Mouse (Mus musculus): ENCODE results near the gene Ckmt1. TPM values are rescaled to one million over a fixed set of nuclear protein-coding genes. Genes with fewer than 3 reads are reported as not detected.
A peak's percentile ranks its signal among the peaks of the same experiment; 100 is the strongest.
"Not testable (repeated sequence)": the region's sequence is repeated elsewhere in the genome, so short reads cannot be mapped to it uniquely, and the experiment has no call there.

The Ckmt1 gene
- polyA plus RNA-seq, 1 experiment: 55.0 TPM

DNA sequence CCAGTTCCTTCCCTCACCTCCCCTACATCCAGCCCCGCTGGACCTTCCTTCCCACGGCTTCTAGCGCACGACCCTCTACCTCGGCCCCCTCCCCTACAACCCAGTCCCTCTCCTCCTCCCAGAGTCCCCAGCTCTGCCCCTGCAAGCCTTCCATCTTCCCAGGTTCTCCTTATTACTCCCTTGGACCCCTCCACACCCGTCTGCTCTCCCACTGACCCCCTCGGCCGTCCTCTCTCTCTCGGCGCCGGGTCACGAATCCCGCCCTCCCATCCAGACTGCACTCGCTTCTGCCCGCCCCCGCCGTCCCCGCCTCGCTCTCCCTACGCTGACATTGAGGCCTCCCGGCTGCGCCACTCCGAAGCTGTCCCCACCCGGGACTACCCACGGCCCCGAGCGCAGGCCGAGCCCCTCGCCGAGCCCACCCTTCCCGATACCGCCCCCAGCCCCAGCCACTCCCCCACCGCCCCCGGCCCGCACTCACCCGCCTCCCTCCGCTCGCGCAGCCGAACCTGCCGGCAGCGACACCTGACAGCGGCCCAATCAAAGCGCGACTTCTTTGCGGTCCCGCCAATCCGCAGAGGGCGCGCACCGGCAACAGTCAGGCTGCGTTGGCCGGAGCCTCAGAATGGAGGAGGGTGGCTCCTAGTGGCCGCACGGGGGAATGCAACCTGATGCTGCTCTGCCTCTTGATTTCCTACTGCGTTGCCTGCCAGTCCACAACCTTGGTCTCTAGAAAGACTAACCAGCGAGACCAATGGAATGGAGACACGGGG lies 2.5 kb upstream of the Ckmt1 start, which contains the start of gene Ppip5k1:
Gene Ppip5k1 (minus strand): TSS at position 577 of the 773 bp plus-strand sequence.
- H3K4me1 ChIP-seq (ENCODE audit: control insufficient read depth, insufficient read depth, low read length): peaks cover 6% of the 10 kb centered on the region; the same call in 1 of the 2 replicates
- peak within 1 kb of the TSS; percentile 84 for H3K4me3 ChIP-seq (replicated peaks; ENCODE audit: extremely low read depth, low read depth, low read length)
- under 1% methylated on average over 58 of the region's 58 CpGs for WGBS
- TF ChIP-seq CTCF (IDR thresholded peaks at IDR 0.05; ENCODE audit: insufficient read depth, low read length) (peak; percentile 83), POLR2A (IDR thresholded peaks at IDR 0.05; ENCODE audit: borderline replicate concordance, extremely low read depth, low read depth, low read length) (no peak; the same call in 1 of the 2 replicates)
- DNase-seq: peak; percentile 95

DNA sequence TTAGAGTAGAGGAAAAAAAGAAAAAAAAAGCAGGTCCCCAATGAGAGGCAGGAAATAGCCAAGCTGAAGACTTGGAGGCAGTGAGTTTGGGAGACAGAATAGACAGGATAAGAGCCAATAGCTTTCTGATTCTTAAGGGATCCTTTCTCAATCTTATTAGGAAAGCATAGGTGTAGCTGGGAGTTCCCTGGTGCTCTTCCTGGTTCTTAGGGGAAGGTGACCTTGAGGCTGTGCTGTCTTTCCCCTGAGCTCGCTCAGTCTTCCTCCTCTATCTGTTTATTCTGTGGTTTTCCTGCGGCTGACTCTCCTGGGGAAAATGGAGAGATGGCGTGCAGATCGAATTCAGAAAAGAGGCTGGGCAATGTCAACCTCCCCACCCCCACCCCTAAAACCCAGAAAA lies 447 bp downstream of the Ckmt1 start:
- peaks cover 6% of the 10 kb centered on the region; the same call in 1 of the 2 replicates for H3K4me1 ChIP-seq (ENCODE audit: control insufficient read depth, insufficient read depth, low read length)
- H3K4me3 ChIP-seq (replicated peaks; ENCODE audit: extremely low read depth, low read depth, low read length): no peak overlapping the region
- TF ChIP-seq CTCF (IDR thresholded peaks at IDR 0.05; ENCODE audit: insufficient read depth, low read length) (no peak), POLR2A (IDR thresholded peaks at IDR 0.05; ENCODE audit: borderline replicate concordance, extremely low read depth, low read depth, low read length) (no peak)
- DNase-seq: no peak
- WGBS: 2% methylated on average over 4 of the region's 4 CpGs

DNA sequence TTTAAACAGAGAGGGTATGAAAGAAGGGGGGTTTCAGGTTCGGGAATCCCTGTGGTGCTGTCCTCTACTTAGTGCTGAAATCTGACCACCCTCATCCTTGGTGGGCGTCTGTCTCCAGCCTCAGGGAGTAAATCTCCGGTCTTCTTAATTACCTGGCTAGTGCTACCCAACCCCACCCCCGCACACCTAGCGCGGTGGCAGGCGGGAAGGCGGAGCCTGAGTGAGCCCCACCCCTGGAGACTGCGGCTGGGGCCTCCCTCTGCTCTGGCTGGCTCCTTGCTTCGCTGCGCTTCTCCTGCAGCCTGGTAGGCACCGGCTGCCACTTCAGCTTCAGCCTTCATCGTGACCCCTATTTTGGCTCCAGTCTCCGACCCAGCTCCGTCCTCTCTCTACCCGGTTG lies 867 bp downstream of the Ckmt1 start:
- H3K4me3 ChIP-seq (replicated peaks; ENCODE audit: extremely low read depth, low read depth, low read length): peak overlapping the region; percentile 39
- DNase-seq: peak; percentile 68
- under 1% methylated on average over 16 of the region's 16 CpGs for WGBS
- TF ChIP-seq POLR2A (IDR thresholded peaks at IDR 0.05; ENCODE audit: borderline replicate concordance, extremely low read depth, low read depth, low read length): no peak
- no peak for TF ChIP-seq CTCF (IDR thresholded peaks at IDR 0.05; ENCODE audit: insufficient read depth, low read length)
- peaks cover 6% of the 10 kb centered on the region; the same call in 1 of the 2 replicates for H3K4me1 ChIP-seq (ENCODE audit: control insufficient read depth, insufficient read depth, low read length)

DNA sequence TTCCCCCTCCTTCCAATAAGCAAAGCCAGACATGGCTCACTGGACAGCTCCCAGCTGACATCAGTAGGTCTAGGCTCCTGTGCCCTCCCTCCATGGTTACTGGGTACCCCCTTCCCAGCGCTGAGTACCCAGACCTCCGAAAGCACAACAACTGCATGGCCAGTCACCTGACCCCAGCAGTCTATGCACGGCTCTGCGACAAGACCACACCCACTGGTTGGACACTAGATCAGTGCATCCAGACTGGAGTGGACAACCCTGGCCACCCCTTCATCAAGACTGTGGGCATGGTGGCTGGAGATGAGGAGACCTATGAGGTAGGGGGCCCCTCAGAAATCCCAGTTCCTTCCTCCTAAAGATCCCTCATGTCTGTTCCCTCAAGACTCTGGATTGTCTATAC lies 1.9 kb downstream of the Ckmt1 start:
- Histone ChIP-seq H3K4me1 (ENCODE audit: control insufficient read depth, insufficient read depth, low read length) (peaks cover 2% of the 10 kb centered on the region; the same call in 1 of the 2 replicates), H3K4me3 (replicated peaks; ENCODE audit: extremely low read depth, low read depth, low read length) (no peak overlapping the region)
- WGBS: 53% methylated on average over 4 of the region's 4 CpGs
- no peak for DNase-seq
- TF ChIP-seq POLR2A (IDR thresholded peaks at IDR 0.05; ENCODE audit: borderline replicate concordance, extremely low read depth, low read depth, low read length): no peak
- TF ChIP-seq CTCF (IDR thresholded peaks at IDR 0.05; ENCODE audit: insufficient read depth, low read length): no peak

GRCm38 (mm10) chr2:121363656-121364055 lies 6.1 kb downstream of the Ckmt1 start:
- TF ChIP-seq CTCF (IDR thresholded peaks at IDR 0.05; ENCODE audit: insufficient read depth, low read length) (no peak), POLR2A (IDR thresholded peaks at IDR 0.05; ENCODE audit: borderline replicate concordance, extremely low read depth, low read depth, low read length) (no peak)
- no peak for DNase-seq
- WGBS: 87% methylated on average over 3 of the region's 3 CpGs
- H3K4me3 ChIP-seq (replicated peaks; ENCODE audit: extremely low read depth, low read depth, low read length): no peak overlapping the region
- no peaks in the 10 kb centered on the region for H3K4me1 ChIP-seq (ENCODE audit: control insufficient read depth, insufficient read depth, low read length)

DNA sequence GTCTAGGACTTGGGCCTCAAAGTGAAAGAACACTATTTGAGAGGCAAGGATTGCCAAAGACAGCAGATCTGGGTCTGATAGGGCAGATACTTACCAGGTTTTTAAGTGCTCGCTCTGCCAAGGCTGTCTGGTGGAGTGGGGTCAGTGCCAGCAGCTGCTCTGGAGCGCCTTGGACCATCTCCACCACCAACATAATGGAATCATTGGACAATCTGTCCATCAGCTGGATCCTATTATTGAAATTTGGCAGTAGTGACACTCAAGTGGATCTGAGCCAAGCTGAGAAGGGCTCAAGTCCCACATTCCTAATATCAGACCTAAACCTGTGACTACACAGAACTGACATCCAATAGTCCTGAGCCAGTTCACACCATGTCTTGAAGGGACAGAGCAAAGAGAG lies 11.3 kb downstream of the Ckmt1 start:
- Histone ChIP-seq H3K4me1 (ENCODE audit: control insufficient read depth, insufficient read depth, low read length) (no peaks in the 10 kb centered on the region), H3K4me3 (replicated peaks; ENCODE audit: extremely low read depth, low read depth, low read length) (no peak overlapping the region)
- 32% methylated on average over 2 of the region's 2 CpGs for WGBS
- TF ChIP-seq CTCF (IDR thresholded peaks at IDR 0.05; ENCODE audit: insufficient read depth, low read length) (no peak), POLR2A (IDR thresholded peaks at IDR 0.05; ENCODE audit: borderline replicate concordance, extremely low read depth, low read depth, low read length) (no peak)
- DNase-seq: no peak

DNA sequence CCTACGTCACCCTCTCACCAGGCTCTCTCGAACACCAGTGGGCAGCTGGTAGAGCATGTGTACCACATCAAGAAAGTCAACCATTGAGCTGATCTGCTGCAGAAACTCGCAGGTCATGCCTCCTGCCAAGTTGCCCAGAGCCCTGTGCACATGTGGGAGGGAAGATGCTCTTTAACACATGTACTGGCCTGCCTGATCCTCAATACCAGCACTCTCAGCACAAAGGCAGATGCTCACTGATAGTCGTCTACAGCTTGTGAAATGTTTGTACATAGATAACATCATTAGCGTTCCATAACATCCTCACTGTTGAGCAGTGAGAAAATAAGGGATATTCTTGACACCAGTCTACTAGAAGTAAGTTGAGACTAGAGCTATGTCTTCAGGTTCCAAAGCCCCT lies 13.4 kb downstream of the Ckmt1 start:
- DNase-seq: no peak
- 83% methylated on average over 5 of the region's 5 CpGs for WGBS

GRCm38 (mm10) chr2:121372266-121372665 lies 14.8 kb downstream of the Ckmt1 start:
- 69% methylated on average over 3 of the region's 3 CpGs for WGBS

More for the DNA sequence above, 13.4 kb downstream of the Ckmt1 start:
- no peaks in the 10 kb centered on the region for H3K4me1 ChIP-seq (ENCODE audit: control insufficient read depth, insufficient read depth, low read length)
- TF ChIP-seq CTCF (IDR thresholded peaks at IDR 0.05; ENCODE audit: insufficient read depth, low read length) (no peak), POLR2A (IDR thresholded peaks at IDR 0.05; ENCODE audit: borderline replicate concordance, extremely low read depth, low read depth, low read length) (no peak)
- H3K4me3 ChIP-seq (replicated peaks; ENCODE audit: extremely low read depth, low read depth, low read length): no peak overlapping the region

DNA sequence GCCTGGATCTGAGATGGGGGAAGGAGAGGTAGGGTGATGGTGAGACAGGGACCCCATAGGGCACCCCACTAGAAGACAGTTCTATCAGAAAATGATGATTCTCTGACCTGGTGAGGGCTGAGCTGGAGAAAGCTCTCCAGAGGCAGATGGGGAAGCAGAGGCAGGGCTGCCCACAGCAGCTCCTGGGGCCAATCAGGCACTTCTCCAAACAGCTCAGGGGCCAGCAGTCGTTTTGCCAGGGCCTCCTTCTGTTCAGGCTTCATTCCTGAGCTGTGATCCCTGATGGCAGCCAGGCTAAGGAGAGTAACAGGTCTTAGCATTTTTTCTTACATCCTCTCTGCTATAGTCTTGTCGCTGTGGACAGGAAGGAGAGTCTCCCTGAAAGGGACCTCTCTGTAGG lies 17.3 kb downstream of the Ckmt1 start:
- Histone ChIP-seq H3K4me1 (ENCODE audit: control insufficient read depth, insufficient read depth, low read length) (no peaks in the 10 kb centered on the region), H3K4me3 (replicated peaks; ENCODE audit: extremely low read depth, low read depth, low read length) (no peak overlapping the region)
- no peak for TF ChIP-seq POLR2A (IDR thresholded peaks at IDR 0.05; ENCODE audit: borderline replicate concordance, extremely low read depth, low read depth, low read length)
- TF ChIP-seq CTCF (IDR thresholded peaks at IDR 0.05; ENCODE audit: insufficient read depth, low read length): no peak
- no peak for DNase-seq
- 56% methylated on average over 2 of the region's 2 CpGs for WGBS

More at GRCm38 (mm10) chr2:121372266-121372665, 14.8 kb downstream of the Ckmt1 start:
- TF ChIP-seq POLR2A (IDR thresholded peaks at IDR 0.05; ENCODE audit: borderline replicate concordance, extremely low read depth, low read depth, low read length) (no peak), CTCF (IDR thresholded peaks at IDR 0.05; ENCODE audit: insufficient read depth, low read length) (no peak)
- Histone ChIP-seq H3K4me3 (replicated peaks; ENCODE audit: extremely low read depth, low read depth, low read length) (no peak overlapping the region), H3K4me1 (ENCODE audit: control insufficient read depth, insufficient read depth, low read length) (no peaks in the 10 kb centered on the region)
- no peak for DNase-seq

- DNase-seq; H3K4me3 ChIP-seq (replicated peaks; ENCODE audit: extremely low read depth, low read depth, low read length); H3K4me1 ChIP-seq (ENCODE audit: control insufficient read depth, insufficient read depth, low read length): not testable (repeated sequence)
- WGBS: 91% methylated on average over 17 of the region's 17 CpGs
Measured at GRCm38 (mm10) chr2:121386961-121387575, 29.6 kb downstream of the Ckmt1 start, which contains the start of gene Strc. Strc (minus strand) TSS chr2:121387168.
